Mouse (Mus musculus) layer of hippocampus, postnatal 25 days (tissue): ENCODE measurements around the gene Pigk. TPM values are rescaled to one million over a fixed set of nuclear protein-coding genes. Genes with fewer than 3 reads are reported as not detected.
A peak's percentile ranks its signal among the peaks of the same experiment; 100 is the strongest.

Experiments
- DNase-seq, 2 experiments: peaks; one replicate each; pipeline ENCODE4 v3.0.0; 2022; ENCODE audit warnings: mixed read lengths in 2 of 2, low spot score in 1 of 2; ENCODE audit errors: extremely low spot score in 1 of 2
- total RNA-seq, 2 experiments: library from RNA; stranded (reverse); gene quantifications; 2 replicates each; pipeline ENCODE4 v1.2.3; 2021

Gene Pigk
- total RNA-seq, 2 experiments from 2014 or later, result 45.1 to 47.1 TPM

DNA sequence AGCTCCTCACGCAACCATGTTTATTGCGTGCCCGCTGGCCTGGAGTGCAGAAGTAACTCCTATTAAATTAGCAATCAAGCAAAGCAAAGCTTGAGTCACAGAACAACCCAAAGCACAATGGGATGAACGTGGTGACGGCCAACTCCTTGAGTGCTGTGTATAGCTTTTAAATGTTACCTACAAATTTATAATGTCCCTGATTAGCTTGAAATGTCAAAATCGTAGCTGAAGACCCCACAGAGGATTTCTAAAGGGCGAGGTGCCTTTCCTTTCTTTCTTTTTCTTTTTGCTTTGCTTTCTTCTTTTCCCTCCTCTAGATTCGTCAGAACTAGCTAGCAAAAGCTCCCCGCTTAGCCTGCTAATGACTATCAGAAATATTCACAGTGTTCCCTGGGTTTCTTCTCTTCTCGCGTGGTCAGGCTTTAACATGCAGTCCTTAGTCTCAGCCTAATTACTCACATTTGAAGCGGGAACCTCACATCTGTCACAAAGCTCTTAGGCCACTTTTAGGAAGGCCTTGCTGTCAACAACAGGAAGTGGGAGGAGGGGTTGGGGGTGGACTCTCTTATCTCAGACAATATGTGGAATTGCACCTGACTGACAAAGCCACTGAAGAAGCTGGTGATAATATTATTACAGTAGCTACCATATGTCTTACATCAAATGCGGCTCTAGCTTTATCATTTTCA lies 214.5 kb downstream of the Pigk start:
- no peak for DNase-seq

DNA sequence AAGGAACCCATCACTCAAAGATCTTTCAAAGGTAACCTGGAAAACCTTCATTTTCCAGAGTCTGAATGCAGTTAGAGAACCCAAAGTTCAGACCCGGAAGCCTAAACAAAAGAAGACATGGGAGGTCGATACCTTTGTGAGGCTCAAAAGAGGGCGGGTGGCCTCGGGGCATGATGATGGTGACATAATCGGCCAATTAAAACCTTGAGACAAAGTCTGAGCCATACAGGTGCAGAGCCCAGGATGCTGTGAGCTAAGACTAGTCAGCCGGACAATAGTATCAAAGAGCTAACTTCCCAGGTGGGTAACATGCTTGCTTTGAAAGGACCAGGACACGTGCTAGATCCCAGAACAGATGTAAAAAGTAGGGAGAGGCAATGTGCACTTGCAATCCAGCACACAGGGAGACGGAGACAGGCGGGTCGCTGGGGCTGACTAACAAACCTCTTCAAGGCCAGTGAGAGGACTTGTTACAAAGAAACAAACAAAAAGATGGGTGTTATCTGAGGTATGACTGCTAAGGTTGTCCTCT lies 215.4 kb downstream of the Pigk start:
- no peak for DNase-seq

DNA sequence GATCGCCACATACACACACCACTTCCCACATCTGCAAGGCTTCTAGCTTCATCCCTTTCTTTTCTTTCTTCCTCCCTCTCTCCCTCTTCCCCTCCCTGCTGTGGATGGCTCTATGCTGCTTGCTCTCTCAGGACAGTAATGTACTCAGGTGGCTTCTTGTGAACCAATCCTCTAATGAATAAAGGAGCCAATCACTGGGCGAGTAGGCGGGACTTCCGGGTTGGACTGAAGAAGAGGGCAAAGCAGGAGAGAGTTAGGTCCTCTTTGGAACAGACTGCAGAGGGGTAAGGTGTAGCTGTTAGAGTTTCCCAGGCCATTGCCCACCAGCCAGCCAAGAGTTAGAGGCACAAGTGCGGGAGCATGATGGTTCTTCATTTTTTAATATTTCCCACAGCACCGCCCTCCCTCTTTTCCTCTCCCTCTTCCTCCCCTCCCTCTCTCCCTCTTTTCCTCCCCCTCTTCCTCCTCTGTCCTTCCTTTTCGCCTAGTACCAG lies 215.9 kb downstream of the Pigk start:
- no peak for DNase-seq

DNA sequence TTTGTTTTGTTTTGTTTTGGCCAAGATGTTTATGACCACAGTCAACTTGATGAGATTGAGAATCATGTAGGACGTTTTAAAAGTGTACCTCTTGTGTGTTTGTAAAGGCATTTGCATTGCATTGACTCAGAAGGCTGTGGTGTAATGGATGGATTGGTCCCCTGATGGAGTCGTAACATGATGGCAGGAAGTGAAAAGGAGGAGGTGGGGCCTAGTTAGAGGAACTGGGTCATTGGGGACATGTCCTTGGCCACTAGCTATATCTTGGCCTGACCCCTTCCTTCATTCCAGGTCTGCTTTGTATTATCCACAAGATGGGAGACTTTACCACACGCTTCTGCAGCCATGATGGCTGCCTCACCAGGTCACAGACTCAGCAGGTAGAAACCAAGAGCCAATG lies 217.5 kb downstream of the Pigk start:
- no peak for DNase-seq

DNA sequence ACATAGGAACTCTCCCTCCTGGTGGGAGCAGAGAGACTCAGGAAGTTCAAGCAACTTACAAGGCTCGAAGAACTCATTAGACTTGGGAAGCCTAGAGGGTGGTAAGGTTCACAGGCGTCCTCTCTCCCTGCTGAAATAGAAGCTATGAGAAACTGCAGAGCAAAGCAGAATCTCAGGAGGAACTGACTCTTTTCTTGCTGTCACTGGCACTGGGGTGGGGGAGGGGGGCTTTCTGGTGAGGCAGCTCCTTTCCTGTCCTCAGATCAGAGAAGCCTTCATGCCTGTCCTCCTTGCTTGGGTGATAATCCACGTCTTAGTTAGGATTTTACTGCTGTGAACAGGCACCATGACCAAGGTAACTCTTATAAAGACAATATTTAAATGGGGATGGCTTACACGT lies 218.2 kb downstream of the Pigk start:
- DNase-seq, result no peak

DNA sequence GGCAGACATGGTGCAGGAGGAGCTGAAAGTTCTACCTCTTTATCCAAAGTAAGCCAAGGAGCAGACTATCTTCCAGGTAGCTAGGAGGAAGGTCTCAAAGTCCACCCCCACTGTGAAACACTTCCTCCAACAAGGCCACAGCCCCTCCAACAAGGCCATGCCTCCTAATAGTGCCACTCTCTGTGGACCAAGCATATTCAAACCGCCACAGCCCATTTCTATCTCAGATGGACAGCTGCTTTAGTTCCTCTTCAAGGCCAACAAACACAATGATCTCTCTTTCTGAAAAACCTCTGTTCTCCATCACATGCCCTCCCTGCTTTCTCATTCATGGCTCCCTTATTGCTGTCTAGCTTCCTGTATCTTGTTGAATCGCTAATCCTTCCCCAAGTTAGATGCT lies 218.6 kb downstream of the Pigk start:
- no peak for DNase-seq

DNA sequence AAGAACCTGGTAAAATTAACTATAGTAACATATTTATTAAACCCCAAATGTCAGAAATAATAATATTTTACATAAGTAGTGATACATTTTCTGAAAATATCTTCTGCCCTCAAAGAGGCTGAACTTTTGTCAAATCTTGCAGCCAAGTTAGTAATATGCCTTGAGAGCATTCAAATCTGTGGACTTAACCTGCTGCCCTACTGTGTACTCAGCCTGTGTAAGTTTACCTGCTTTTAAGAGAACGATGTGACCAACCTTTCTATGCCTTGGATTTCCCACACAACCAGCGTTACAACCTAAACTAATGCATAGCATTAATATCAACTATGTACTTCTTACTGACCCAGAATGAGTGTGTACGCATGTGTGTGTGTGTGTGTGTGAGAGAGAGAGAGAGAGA lies 219.8 kb downstream of the Pigk start:
- DNase-seq, result no peak

DNA sequence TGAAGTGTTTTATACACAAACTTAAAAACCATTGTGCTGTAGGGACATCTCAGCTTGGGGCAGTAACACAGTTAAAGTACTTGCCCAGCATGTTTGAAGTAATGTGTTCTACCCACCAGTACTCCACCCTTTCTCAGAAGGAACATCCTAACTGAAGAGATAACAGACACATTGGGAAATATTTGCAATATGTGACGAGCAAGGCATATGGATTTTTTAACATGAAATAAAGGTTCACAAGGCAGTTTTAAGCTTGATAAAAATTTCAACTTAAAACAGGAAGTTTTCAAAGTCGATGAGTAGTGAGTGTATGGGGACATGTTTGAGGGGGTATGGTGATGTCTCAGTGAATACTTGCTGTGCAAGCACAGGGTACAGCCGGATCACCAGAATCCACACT lies 222.4 kb downstream of the Pigk start:
- DNase-seq, result no peak

DNA sequence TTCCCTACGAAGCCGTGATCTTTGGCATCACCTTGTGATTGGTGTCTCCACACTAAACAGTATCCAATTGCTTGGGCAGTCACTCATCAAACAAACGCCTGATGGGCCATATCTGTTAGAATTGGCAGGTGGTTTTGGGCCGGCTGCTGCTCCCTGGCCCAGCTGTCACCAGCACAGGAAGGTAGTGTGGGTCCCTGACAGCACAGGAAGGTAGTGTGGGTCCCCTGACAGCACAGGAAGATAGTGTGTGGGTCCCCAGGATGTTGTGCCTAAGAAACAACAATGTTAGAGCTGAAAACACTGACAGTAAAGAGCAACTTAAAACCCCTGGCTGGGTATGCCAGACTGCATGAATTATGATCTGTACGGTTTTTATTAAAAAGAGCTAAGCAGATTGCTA lies 227.8 kb downstream of the Pigk start:
- DNase-seq, result no peak

DNA sequence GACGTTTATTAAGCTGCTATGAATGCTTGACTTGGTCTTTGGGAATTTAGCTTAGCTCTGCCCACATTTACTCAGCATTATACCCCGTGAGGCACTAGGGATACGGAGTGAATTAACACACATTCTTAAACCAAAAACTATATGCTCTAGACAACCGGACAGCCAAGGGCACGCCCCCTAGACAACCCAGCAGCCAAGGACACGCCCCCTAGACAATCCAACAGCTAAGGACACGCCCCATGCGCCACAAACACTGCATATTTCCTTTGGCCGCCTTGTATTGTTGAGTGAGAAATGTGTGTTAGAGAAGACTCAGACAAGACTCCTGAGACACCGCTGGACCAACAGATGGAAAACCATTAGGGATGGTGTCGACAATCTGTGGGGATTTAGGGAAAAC lies 229.1 kb downstream of the Pigk start:
- no peak for DNase-seq

DNA sequence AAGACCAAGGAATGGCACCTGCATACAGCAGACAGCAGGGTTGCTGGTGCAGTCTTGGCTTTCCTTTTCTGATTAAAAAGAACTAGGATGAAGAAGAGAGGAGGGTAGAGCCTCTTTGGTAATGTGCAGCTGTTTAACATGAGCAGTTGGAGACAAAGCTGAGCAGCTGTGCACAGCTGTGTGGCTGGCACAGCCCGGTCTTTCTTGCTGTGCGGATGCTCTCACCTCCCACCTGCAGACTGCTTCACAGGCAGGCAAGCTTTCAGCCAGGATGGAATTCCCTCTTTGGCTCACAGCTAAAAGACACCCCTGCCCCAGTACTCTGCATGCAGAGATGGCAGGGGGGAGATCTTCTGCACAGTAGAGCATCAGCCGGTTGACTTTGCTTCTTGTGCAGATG lies 230.9 kb downstream of the Pigk start:
- no peak for DNase-seq

DNA sequence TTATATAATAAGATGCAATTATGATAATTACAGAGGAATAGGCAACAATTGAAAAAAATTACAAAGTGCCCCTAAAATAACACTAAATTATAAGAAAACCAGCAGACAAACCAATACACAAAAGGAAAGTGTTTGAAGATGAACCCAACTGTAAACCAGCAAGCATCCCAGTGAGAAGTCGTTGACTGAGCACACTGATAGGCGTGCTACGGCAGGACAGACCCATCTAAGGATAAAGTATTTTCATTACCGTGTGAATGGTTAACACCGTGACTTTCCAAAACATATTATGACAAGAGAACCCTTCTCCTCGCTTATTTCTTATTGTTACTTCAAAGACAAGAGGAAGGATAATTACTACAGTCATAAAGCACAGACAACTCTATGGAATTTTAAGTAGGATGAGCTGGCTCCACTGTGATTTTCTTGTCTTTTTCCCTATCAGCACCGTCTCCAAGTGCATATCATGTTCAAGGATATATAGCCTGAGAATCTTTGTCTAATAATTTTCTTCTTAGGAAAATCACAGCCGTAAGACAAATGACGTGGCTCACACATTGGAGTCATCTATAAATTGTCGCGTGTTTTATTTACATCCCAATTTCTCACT lies 233.2 kb downstream of the Pigk start:
- DNase-seq, result no peak

DNA sequence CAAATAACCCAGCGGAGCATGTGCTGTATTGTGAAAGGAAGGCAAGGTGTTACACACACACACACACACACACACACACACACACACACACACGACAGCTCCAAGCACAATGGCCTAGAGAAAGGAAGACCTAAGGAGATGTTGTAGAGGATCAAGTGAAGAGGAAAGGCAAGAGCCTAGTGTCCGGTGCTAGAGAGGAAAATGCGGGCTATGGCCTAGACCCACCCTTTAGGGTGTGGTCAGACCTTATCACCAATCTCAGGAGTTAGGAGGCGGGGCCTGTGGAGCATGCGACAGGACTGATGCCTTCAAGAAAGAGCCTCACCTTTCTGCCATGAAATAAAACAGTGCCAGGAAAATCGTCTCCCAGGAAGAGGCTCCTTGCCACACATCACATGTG lies 234.7 kb downstream of the Pigk start:
- DNase-seq, result no peak

DNA sequence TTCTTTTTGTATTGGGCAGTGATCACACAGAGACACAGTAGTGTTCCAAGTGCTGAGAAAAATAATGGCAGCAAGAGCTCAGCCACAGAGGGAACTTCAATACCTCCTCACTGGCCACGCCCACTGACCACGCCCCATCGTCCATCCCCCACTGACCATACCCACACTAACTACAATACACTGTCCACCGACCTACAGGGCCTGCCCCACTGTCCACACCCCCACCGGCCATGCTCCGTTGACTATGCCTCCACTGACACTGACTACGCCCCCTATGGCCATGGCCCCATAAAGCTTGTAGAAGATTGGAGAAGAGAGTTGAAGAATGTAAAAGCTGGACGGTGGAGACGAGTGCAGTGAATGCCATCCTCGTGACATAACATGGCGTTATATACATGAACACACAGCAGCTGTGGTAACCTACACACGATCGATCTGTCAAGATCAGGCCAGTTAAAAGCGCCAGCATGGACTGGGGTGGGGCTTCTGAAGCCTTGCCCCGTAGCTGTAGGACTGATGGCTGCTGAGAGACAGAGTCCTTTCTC lies 235.4 kb downstream of the Pigk start:
- DNase-seq, result no peak

DNA sequence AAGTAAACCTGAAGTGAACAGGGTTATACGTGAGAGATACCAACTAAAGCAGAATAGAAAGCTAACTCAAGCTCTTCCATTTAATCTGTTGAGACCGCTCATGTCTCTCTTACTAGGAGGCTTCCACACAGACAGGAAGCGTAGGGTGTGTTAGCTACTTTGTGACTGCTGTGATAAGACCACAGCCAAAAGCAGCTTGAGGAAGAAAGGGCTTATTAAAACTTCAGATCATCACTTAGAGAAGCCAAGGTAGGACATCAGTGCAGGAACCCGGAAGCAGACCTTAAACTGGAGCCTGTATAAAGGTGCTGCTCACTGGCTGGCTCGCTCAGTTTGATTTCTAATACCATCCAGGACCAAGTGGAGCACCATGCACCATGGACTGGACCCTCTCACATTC lies 236.4 kb downstream of the Pigk start:
- no peak for DNase-seq

DNA sequence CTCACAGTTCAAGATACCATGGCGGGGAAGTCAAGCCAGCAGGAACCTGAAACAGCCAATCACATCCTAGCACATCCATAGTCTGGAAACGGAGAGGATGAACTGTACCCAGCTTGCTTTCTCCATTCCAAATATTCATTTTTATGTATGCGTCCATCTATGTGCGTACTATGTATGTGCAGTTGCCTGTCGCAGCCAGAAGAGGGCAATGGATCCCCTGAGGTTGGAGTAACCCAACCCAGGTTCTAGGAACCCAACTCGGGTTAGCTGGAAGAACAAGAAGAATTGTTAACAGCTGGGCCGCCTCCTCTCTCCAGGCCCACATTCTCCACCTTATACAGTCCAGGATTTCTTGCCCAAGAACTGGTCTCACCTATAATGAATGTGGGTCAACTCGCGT lies 237.0 kb downstream of the Pigk start:
- DNase-seq, result no peak

DNA sequence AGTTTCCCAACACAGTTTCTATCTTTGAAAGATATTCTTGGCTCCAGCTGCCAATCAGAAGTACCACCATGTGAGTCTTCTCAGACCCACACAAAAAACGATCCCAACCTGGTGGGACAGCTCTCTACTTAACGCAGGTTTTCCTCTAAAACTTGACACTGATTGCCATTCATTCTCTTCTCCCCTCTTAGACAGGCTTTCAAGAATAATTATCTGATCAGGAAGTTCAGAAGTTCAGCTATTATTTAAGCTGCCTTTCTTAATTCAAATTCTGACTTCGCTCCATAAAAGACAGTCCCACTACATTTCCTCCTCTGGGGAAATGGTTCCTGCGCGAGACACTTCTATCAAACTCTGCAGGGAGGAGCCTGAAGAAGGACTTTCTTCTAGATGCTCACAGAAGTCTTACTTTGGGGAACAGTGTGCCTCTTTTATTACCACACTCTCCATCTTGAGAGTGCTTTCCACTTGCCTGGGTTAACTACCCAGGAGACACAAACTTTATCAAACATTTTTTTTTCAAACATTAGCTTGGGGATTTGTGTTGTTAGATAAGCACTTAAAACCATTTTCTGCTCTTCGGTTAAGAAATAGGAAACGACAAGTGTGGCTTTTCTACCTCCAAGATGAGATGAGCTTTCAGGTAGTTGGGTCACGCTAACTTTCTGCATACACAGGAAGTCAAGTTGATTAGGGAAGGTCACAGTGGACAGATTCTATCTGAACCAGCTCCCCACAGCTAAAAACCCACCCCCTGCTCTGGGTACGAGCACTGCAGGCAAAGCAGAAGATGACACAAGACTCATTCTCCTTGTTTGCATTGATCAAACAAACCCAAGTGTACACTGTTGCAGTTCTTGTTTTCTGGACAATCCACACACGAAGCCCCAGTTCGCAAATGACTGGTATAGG lies 238.0 kb downstream of the Pigk start:
- no peak for DNase-seq

DNA sequence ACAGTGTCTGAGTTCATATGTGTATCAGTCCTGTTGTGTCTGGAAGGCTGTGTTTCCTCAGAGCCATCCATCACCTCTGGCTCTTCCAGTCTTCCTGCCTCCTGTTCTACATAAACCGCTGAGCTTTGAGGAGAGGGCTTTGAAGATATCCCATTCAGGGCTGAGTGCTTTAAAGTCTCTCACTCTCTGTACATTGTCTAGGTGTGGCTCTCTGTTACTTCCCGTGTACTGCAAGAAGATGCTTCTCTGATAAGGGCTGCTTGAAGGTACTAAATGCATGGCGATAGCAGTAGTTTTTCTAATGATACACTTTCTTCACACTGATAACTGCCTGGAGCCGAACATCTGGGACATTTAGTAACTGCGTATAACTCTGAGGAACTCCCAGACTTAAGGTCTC lies 242.1 kb downstream of the Pigk start:
- DNase-seq, result no peak

DNA sequence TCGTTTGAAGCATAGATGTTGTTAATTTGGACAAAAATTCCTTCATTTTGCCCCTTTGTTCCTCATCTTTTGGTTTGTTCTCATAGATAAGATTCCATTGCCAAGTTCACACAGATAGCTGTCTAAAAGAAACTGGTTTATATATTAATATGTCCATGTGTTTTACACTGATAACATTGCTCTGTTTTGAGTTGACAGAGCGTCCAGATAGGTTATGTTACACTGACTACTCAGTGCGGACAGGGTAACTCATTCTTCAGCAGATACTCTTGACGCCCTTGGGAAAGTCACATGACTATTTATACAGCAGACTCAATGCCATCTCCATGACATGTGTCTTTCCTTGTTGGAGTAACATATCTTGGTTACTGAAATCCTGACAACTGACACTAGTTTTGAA lies 242.9 kb downstream of the Pigk start:
- DNase-seq, result no peak

DNA sequence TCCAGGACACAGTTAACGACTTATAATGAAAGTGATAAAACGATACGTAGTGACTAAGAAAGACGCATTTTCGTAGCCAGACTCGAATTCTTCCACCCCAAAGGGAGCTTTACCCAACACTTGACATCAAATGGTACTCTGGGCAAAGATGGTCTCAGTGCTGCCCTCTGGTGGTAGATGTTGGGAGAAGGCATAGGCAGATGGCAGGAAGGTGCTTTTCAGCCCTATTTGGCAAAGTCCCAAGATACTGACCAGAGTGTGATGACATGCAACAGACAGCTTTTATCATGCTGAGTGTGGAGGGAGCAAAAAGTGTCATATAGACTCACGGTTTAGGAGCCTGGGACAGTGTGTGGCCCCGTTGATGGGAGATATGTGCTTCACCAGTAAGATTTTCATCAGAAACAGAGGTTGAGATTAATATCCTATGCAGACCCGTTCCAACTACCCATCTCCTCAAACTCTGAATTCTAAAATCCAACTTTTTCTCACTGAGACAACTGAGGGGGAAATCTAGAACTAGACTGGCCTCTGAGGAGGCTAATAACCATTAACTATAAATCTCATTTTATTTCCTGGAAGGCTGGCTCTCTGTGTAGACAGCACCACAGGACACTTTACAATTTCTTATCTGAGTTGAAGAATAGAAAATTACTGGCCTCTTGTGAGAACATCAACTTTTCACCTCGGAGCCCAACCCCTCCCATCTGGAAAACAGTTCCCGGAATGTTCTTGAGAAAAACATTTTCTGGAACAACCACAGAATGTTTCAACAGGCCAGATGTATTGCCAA lies 244.7 kb downstream of the Pigk start:
- DNase-seq, result peak in 1 of 2 experiments; percentile 68
